Mouse (Mus musculus) cerebellum, adult 2 months (tissue): ENCODE measurements at regions not wholly inside any gene's neighbourhood (a gene's known extent, or its start where the extent isn't known, plus 50 kb on each side); places are given as distances from the start of the nearest gene placed in this dataset.

ENCODE experiments used
- CTCF ChIP-seq: fragments of 200-500 bp; IDR thresholded peaks from 2 replicates; pipeline ENCODE4 v1.5.1; 2011; ENCODE audit warnings: low read depth, mild to moderate bottlenecking, control low read depth, low read length, moderate library complexity, borderline replicate concordance; ENCODE audit not compliant: insufficient read depth
- POLR2A ChIP-seq: fragments of 200-500 bp; IDR thresholded peaks from 2 replicates; pipeline ENCODE4 v1.6.1; 2011; ENCODE audit warnings: low read length, control low read depth, borderline replicate concordance; ENCODE audit not compliant: insufficient read depth

DNA sequence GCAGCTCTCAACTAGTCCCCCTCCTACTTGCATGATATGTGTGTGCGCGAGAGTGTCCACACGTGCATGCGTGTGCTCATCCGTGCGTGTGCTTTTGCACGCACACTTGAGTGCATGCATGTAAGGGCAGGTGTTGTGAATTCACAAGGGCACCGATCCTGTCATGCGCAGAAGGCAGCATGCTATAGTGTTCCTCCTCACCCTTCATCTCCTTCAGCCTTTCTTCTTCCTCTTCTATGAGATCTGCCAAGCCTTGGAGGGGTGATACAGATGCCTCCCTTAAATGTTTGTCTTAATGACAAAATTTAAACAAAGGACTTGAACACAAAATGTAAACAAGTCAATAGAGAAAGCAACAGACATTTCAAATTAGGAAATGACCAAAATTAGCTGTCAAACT lies 591.8 kb downstream of the Kcnj2 start:
- TF ChIP-seq POLR2A = no peak
- no peak for TF ChIP-seq CTCF
